Mouse (Mus musculus): ENCODE results near the gene Psma3. TPM values are rescaled to one million over a fixed set of nuclear protein-coding genes. Genes with fewer than 3 reads are reported as not detected.

Psma3 gene
- polyA plus RNA-seq, 2 experiments = 245 to 594 TPM

DNA sequence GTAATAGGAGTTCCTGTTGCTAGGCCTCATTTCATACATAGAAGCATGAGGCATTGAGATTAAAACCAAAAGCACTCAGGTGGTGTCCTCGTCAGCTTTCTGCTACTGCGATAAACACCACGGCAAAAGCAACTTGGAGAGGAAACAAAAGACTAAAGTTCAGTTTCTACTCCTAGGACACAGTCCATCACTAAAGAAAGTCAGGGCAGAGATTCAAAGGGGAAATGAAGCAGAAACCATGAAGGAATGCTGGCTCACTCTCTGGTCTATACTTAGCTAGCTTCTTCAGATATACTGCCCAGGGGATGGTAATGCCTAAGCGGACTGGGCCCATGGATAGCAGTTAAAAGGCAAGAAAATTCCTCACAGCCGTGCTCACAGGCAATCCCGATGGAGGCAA is 27.0 kb downstream of the Psma3 start:
- DNase-seq (ENCODE audit: low spot score) (no peak), ATAC-seq (ENCODE audit: low FRiP score, low read depth) (no peak)
- Histone ChIP-seq H3K4me3 (replicated peaks; ENCODE audit: low read length) (no peak overlapping the region), H3K4me1 (ENCODE audit: control insufficient read depth, insufficient read depth, low read length) (peaks cover 6% of the 10 kb centered on the region), H3K36me3 (ENCODE audit: control insufficient read depth, insufficient read depth, low read length) (peaks cover 46% of the 10 kb centered on the region), H3K9me3 (ENCODE audit: control insufficient read depth, low read length) (no peaks in the 10 kb centered on the region), H3K27ac (replicated peaks; ENCODE audit: low read depth, low read length) (0 out of 2 replicates have a peak overlapping the region, but pooled peaks have one; percentile 1), H3K27me3 (ENCODE audit: control insufficient read depth, insufficient read depth, low read length) (no peaks in the 10 kb centered on the region), H3K4me2 (replicated peaks; ENCODE audit: low read depth, low read length, severe bottlenecking) (no peak overlapping the region), H3K9ac (ENCODE audit: low read depth, low read length, severe bottlenecking) (no peak overlapping the region; the same call in 1 of the 2 replicates)
- 69% methylated on average over 6 of the region's 6 CpGs for WGBS
- TF ChIP-seq POLR2A (IDR thresholded peaks at IDR 0.05; ENCODE audit: borderline replicate concordance, extremely low read depth, insufficient read depth, insufficient read length) = no peak

DNA sequence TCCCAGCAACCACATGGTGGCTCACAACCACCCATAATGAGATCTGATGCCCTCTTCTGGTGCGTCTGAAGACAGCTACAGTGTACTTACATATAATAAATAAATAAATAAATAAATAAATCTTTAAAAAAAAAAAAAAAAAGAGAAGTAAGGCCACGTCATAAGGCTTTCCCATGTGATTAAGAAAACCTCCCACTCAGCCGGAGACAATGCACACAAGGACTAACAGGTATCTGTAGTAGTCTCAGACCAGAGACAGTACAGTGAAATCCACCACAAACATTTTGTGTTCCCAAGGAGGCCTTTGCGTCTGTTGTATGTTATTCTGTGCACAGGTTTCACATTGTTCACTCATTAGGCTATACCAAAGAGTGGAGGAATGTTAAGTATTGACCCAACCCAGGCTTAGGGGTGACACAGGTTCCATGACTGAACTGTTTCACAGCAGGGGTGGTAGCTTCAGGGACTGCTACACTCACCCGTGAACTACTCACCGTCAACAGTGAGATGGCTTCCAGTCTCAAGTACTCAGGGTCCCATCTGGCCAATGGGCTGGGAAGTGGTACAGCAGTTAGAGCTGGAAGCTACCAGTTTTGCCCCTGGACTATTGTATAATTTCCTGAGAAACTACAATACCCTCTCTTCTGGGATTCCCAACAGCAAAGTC is 29.5 kb downstream of the Psma3 start:
- Histone ChIP-seq H3K27ac (replicated peaks; ENCODE audit: low read depth, low read length) (no peak overlapping the region), H3K36me3 (ENCODE audit: control insufficient read depth, insufficient read depth, low read length) (peaks cover 60% of the 10 kb centered on the region), H3K27me3 (ENCODE audit: control insufficient read depth, insufficient read depth, low read length) (no peaks in the 10 kb centered on the region), H3K4me3 (replicated peaks; ENCODE audit: low read length) (no peak overlapping the region), H3K4me1 (ENCODE audit: control insufficient read depth, insufficient read depth, low read length) (peaks cover 6% of the 10 kb centered on the region), H3K4me2 (replicated peaks; ENCODE audit: low read depth, low read length, severe bottlenecking) (no peak overlapping the region), H3K9me3 (ENCODE audit: control insufficient read depth, low read length) (no peaks in the 10 kb centered on the region), H3K9ac (ENCODE audit: low read depth, low read length, severe bottlenecking) (no peak overlapping the region)
- WGBS = 90% methylated on average over 5 of the region's 6 CpGs
- no peak for DNase-seq (ENCODE audit: low spot score)
- TF ChIP-seq POLR2A (IDR thresholded peaks at IDR 0.05; ENCODE audit: borderline replicate concordance, extremely low read depth, insufficient read depth, insufficient read length) = no peak
- no peak for ATAC-seq (ENCODE audit: low FRiP score, low read depth)

DNA sequence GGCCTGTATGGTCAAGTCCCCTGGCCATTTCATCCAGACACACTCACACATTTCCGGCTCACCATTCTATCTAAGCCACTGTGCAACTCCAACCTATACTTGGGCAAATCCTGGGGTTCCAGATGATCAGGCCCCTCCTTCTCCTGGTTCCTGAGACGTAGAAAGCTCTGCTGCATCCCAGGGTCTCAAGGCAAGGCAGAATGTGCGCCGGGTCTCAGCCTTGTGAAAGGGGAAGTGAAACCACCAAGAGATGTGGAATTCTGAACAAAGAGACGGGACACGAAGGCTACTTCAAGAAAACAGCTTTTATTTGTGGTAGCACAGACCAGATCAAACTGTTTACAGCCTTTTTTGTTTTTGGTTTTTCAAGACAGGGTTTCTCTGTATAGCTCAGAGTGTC is 31.7 kb downstream of the Psma3 start:
- DNase-seq (ENCODE audit: low spot score) = no peak
- no peak for ATAC-seq (ENCODE audit: low FRiP score, low read depth)
- no peaks in the 10 kb centered on the region for H3K27me3 ChIP-seq (ENCODE audit: control insufficient read depth, insufficient read depth, low read length)
- no peaks in the 10 kb centered on the region for H3K4me1 ChIP-seq (ENCODE audit: control insufficient read depth, insufficient read depth, low read length)
- H3K9me3 ChIP-seq (ENCODE audit: control insufficient read depth, low read length) = no peaks in the 10 kb centered on the region
- H3K36me3 ChIP-seq (ENCODE audit: control insufficient read depth, insufficient read depth, low read length) = peaks cover 65% of the 10 kb centered on the region
- no peak overlapping the region for H3K4me2 ChIP-seq (replicated peaks; ENCODE audit: low read depth, low read length, severe bottlenecking)
- WGBS = 98% methylated on average over 6 of the region's 6 CpGs
- H3K4me3 ChIP-seq (replicated peaks; ENCODE audit: low read length) = no peak overlapping the region
- H3K27ac ChIP-seq (replicated peaks; ENCODE audit: low read depth, low read length) = no peak overlapping the region
- H3K9ac ChIP-seq (ENCODE audit: low read depth, low read length, severe bottlenecking) = no peak overlapping the region
- TF ChIP-seq POLR2A (IDR thresholded peaks at IDR 0.05; ENCODE audit: borderline replicate concordance, extremely low read depth, insufficient read depth, insufficient read length) = no peak

- DNase-seq (ENCODE audit: low spot score) = no peak
- 89% methylated on average over 7 of the region's 7 CpGs for WGBS
- Histone ChIP-seq H3K9ac (ENCODE audit: low read depth, low read length, severe bottlenecking) (no peak overlapping the region), H3K27me3 (ENCODE audit: control insufficient read depth, insufficient read depth, low read length) (no peaks in the 10 kb centered on the region), H3K27ac (replicated peaks; ENCODE audit: low read depth, low read length) (no peak overlapping the region), H3K36me3 (ENCODE audit: control insufficient read depth, insufficient read depth, low read length) (peaks cover 65% of the 10 kb centered on the region), H3K9me3 (ENCODE audit: control insufficient read depth, low read length) (no peaks in the 10 kb centered on the region), H3K4me1 (ENCODE audit: control insufficient read depth, insufficient read depth, low read length) (no peaks in the 10 kb centered on the region), H3K4me2 (replicated peaks; ENCODE audit: low read depth, low read length, severe bottlenecking) (no peak overlapping the region), H3K4me3 (replicated peaks; ENCODE audit: low read length) (no peak overlapping the region)
- ATAC-seq (ENCODE audit: low FRiP score, low read depth) = no peak
- no peak for TF ChIP-seq POLR2A (IDR thresholded peaks at IDR 0.05; ENCODE audit: borderline replicate concordance, extremely low read depth, insufficient read depth, insufficient read length)
These were observed 32.5 kb downstream of the Psma3 start for GRCm38 (mm10) chr12:71006901-71007300.

DNA sequence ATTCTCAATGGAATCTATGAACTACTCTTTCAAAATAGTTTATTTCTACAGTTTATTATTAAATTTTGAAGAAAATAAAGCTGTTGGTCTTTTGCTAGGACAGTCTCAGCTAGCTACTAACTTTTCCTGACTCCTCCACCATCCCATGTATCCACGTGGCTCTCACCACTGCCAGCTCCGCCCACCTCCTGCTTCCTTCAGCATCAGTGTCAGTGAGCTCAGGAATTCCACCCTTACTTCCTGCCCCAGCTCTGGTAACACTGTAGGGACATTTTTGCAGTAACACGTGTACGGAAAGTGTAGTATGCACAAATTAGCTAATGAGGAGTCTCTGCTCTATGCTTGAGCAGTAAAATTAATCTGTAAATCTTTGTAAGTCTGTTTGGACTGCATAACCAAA is 35.3 kb downstream of the Psma3 start:
- Histone ChIP-seq H3K27ac (replicated peaks; ENCODE audit: low read depth, low read length) (no peak overlapping the region), H3K27me3 (ENCODE audit: control insufficient read depth, insufficient read depth, low read length) (no peaks in the 10 kb centered on the region), H3K4me3 (replicated peaks; ENCODE audit: low read length) (no peak overlapping the region), H3K9ac (ENCODE audit: low read depth, low read length, severe bottlenecking) (no peak overlapping the region), H3K36me3 (ENCODE audit: control insufficient read depth, insufficient read depth, low read length) (peaks cover 71% of the 10 kb centered on the region), H3K4me1 (ENCODE audit: control insufficient read depth, insufficient read depth, low read length) (peaks cover 10% of the 10 kb centered on the region), H3K9me3 (ENCODE audit: control insufficient read depth, low read length) (no peaks in the 10 kb centered on the region), H3K4me2 (replicated peaks; ENCODE audit: low read depth, low read length, severe bottlenecking) (no peak overlapping the region)
- no peak for TF ChIP-seq POLR2A (IDR thresholded peaks at IDR 0.05; ENCODE audit: borderline replicate concordance, extremely low read depth, insufficient read depth, insufficient read length)
- 48% methylated on average over 4 of the region's 4 CpGs for WGBS
- DNase-seq (ENCODE audit: low spot score) = no peak
- ATAC-seq (ENCODE audit: low FRiP score, low read depth) = no peak

Data from limb, embryonic 14.5 days (tissue).